Mouse (Mus musculus) bone marrow, adult 2 months (tissue): Measurements from ENCODE around the gene Srrm1.

ENCODE experiments used
- CTCF ChIP-seq: fragments of 200-500 bp; IDR thresholded peaks from 2 replicates; pipeline ENCODE4 v1.5.1; 2011; ENCODE audit warnings: low read length, control low read depth; ENCODE audit not compliant: control insufficient read depth, insufficient read depth
- POLR2A ChIP-seq: fragments of 200-500 bp; IDR thresholded peaks from 2 replicates; pipeline ENCODE4 v1.6.1; 2011; ENCODE audit warnings: low read depth, mild to moderate bottlenecking, control low read depth, low read length, borderline replicate concordance; ENCODE audit not compliant: control insufficient read depth

DNA sequence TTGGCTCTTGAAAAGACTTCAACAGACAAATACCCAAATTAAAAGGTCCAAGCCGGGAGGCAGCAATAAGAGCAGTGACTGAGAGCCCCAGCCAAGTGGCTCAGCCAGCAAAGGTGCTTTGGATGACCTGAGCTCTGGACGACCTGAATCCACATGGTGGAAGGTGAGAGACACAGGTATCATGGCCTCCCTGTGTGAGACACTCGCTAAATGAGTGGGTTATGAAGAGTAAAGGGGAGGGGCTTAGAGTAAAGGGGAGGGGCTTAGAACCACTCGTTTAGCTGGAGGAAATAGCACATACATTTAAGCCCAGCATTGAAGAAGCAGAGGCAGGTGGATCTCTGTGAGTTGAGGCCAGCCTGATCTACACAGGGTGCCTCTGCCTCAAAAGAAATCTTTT, 69.7 kb downstream of the Srrm1 start:
- no peak for TF ChIP-seq CTCF
- no peak for TF ChIP-seq POLR2A
